Mouse (Mus musculus): ENCODE results near the gene Lins1.

DNA sequence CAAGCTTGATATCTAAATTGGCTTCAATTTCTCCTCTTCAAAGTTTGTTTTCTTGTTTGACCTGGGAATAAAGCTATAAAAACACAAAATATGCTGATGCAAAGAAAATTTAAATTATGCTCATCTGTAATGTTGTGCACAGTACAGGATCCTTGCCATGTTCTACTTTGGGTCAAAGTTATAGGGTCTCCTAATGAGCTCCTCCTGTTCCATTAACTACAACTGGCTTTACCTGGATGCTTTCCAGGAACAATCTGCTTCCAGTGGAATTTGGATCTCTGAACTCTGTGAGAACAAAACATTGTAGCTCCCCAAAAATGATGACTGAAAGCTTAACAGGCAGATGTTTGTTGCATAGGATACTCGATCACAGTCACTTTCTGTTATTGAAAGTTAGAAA is 60.3 kb downstream of the Lins1 start:
- TF ChIP-seq CTCF (IDR thresholded peaks at IDR 0.05; ENCODE audit: low read depth) (no peak), EP300 (IDR thresholded peaks at IDR 0.05; ENCODE audit: low read depth) (no peak)
